Mouse (Mus musculus): ENCODE measurements around the gene Gm14419.
"Not testable (repeated sequence)": the region's sequence is repeated elsewhere in the genome, so short reads cannot be mapped to it uniquely, and the experiment has no call there.

Gm14419 gene

GRCm38 (mm10) chr2:177000656-177001055, at the start of gene Gm14419:
Gm14419 (plus strand) TSS chr2:177000956.
- not testable (repeated sequence) for DNase-seq (ENCODE audit: low spot score)
